22 mouse cellular contexts compared by ENCODE assay signal in the genomic region with DNA sequence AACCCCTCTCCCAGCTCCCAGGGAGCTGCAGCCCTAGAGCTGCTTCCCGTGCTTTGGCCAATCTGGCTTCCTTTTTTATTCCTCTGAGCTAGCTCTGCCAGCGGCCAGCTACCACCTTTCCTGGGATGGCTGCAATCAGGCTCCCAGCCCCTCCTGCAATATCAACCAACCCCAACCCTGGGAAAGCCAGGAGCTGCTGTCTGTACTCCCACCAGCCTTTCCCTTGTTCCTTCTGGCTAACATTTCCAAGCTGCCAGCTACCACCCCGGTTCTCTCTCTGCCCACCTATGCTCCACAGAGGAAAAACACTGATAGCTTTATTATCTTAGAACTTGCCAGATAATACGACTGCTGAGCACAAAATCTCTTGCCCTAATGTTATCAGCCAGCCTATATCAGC.
"Had no signal": no experiment of that assay in that cellular context is flagged by ENCODE, and none has a peak within 500 bp of the region (broad histone marks: within the 10 kb centered on the region; RNA-seq: fewer than 3 reads in every experiment).

No protein-coding gene starts in this region.

- H3K4me2 ChIP-seq: heart, embryonic 11.5 days; hindbrain, embryonic 13.5 days; hindbrain, embryonic 15.5 days; limb, embryonic 12.5 days; liver, embryonic 11.5 days; liver, embryonic 13.5 days had no signal

- H3K4me1 ChIP-seq: hindbrain, embryonic 13.5 days; hindbrain, embryonic 15.5 days; limb, embryonic 10.5 days; limb, embryonic 12.5 days; liver, embryonic 13.5 days had no signal

- H3K9ac ChIP-seq: forebrain, postnatal 0 days; hindbrain, embryonic 13.5 days; hindbrain, embryonic 15.5 days; limb, embryonic 12.5 days; liver, embryonic 13.5 days had no signal

- H3K27me3 ChIP-seq: hindbrain, embryonic 13.5 days; hindbrain, embryonic 15.5 days; limb, embryonic 12.5 days; liver, embryonic 13.5 days had no signal

- H3K27ac ChIP-seq: hindbrain, embryonic 13.5 days; hindbrain, embryonic 15.5 days; hindbrain, postnatal 0 days; left cerebral cortex, adult 2 months; limb, embryonic 10.5 days; limb, embryonic 12.5 days; liver, embryonic 13.5 days had no signal

- DNase-seq: forebrain, postnatal 0 days; gastrocnemius, postnatal 14 days; gastrocnemius, postnatal 36 days; heart, adult 18-20 months; heart, postnatal 14 days; heart, postnatal 36 days; kidney, adult 18-20 months; kidney, adult 8-10 months; kidney, postnatal 10 days; kidney, postnatal 25 days; kidney, postnatal 4 days; liver; liver, embryonic 13.5 days had no signal

- ATAC-seq: forebrain, postnatal 0 days; hindbrain, postnatal 0 days; intestine, postnatal 0 days had no signal

- H3K9me3 ChIP-seq: hindbrain, embryonic 13.5 days; hindbrain, embryonic 15.5 days; limb, embryonic 10.5 days; limb, embryonic 12.5 days; liver, embryonic 13.5 days had no signal

- H3K4me3 ChIP-seq: hindbrain, embryonic 13.5 days; hindbrain, embryonic 15.5 days; left cerebral cortex, adult 2 months; limb, embryonic 10.5 days; limb, embryonic 12.5 days; liver, embryonic 13.5 days had no signal
